Mouse (Mus musculus): ENCODE measurements around the gene Ccs.

- TF ChIP-seq CTCF (IDR thresholded peaks at IDR 0.05) (no peak), POLR2A (IDR thresholded peaks at IDR 0.05; ENCODE audit: insufficient read depth, low read depth, low read length) (no peak)
Observed at GRCm38 (mm10) chr19:4863048-4863447, 23.9 kb upstream of the Ccs start.
